Mouse (Mus musculus) forebrain, embryonic 13.5 days (tissue): ENCODE measurements around the gene Olfr1124. TPM values are rescaled to one million over a fixed set of nuclear protein-coding genes. Genes with fewer than 3 reads are reported as not detected.

Experiments used
- polyA plus RNA-seq: library from polyadenylated mRNA; unstranded; fragments of >200 nt; fragmentation: Nextera tagmentation; extraction: Ambion mirVana; gene quantifications from 2 replicates; pipeline ENCODE4 v1.2.1, GENCODE M21; 2015

Gene Olfr1124
- polyA plus RNA-seq, 1 experiment from 2014 or later = 0.13 TPM

Other genes starting within 250 kb of the Olfr1124 start
- gene Olfr1112, start 242.5 kb upstream of the Olfr1124 start, polyA plus RNA-seq = not detected in 2 replicates
- not detected in 2 replicates for gene Olfr1113, start 221.3 kb upstream of the Olfr1124 start, polyA plus RNA-seq
- not detected in 2 replicates for gene Olfr1115, start 182.3 kb upstream of the Olfr1124 start, polyA plus RNA-seq
- gene Olfr1116, start 162.7 kb upstream of the Olfr1124 start, polyA plus RNA-seq = not detected in 2 replicates
- not detected in 2 replicates for gene Olfr1118, start 122.7 kb upstream of the Olfr1124 start, polyA plus RNA-seq
- not detected in 2 replicates for gene Olfr1120, start 75.5 kb upstream of the Olfr1124 start, polyA plus RNA-seq
- gene Olfr1121, start 60.4 kb upstream of the Olfr1124 start, polyA plus RNA-seq = not detected in 2 replicates
- gene Olfr1122, start 44.4 kb upstream of the Olfr1124 start, polyA plus RNA-seq = not detected in 2 replicates
- not detected in 2 replicates for gene Olfr1123, start 13.6 kb upstream of the Olfr1124 start, polyA plus RNA-seq
- gene Olfr1126, start 23.7 kb downstream of the Olfr1124 start, polyA plus RNA-seq = not detected in 2 replicates
- gene Pramel7, start 66.8 kb downstream of the Olfr1124 start, polyA plus RNA-seq = not detected in 2 replicates
- not detected in 2 replicates for gene Pramel6, start 76.3 kb downstream of the Olfr1124 start, polyA plus RNA-seq
- gene Olfr153, start 101.5 kb downstream of the Olfr1124 start, polyA plus RNA-seq = not detected in 2 replicates
- not detected in 2 replicates for gene Olfr1128, start 115.3 kb downstream of the Olfr1124 start, polyA plus RNA-seq
- not detected in 2 replicates for gene Olfr1129, start 143.6 kb downstream of the Olfr1124 start, polyA plus RNA-seq
- gene Olfr1130, start 175.9 kb downstream of the Olfr1124 start, polyA plus RNA-seq = not detected in 2 replicates
- gene Olfr1131, start 196.8 kb downstream of the Olfr1124 start, polyA plus RNA-seq = not detected in 2 replicates
- gene Olfr1132, start 207.3 kb downstream of the Olfr1124 start, polyA plus RNA-seq = not detected in 2 replicates
- gene Olfr1133, start 217.1 kb downstream of the Olfr1124 start, polyA plus RNA-seq = not detected in 2 replicates
- gene Olfr1134, start 228.2 kb downstream of the Olfr1124 start, polyA plus RNA-seq = not detected in 2 replicates
- gene Olfr1135, start 243.4 kb downstream of the Olfr1124 start, polyA plus RNA-seq = not detected in 2 replicates